Mouse (Mus musculus): ENCODE results near the gene Nrg4. TPM values are rescaled to one million over a fixed set of nuclear protein-coding genes. Genes with fewer than 3 reads are reported as not detected.

Nrg4 gene
- polyA plus RNA-seq, 1 experiment from 2014 or later: 1.6 TPM

GRCm38 (mm10) chr9:55198260-55198659, 128.4 kb downstream of the Nrg4 start:
- H3K4me1 ChIP-seq (replicated peaks; ENCODE audit: control insufficient read depth, insufficient read depth): no peaks in the 10 kb centered on the region
- H3K9me3 ChIP-seq (ENCODE audit: control insufficient read depth, low read length): no peaks in the 10 kb centered on the region
- H3K9ac ChIP-seq (ENCODE audit: low read length): no peak overlapping the region
- H3K36me3 ChIP-seq (ENCODE audit: control insufficient read depth, insufficient read depth, low read length): no peaks in the 10 kb centered on the region
- WGBS: 90% methylated on average over 1 of the region's 1 CpGs
- no peak overlapping the region for H3K4me3 ChIP-seq (ENCODE audit: low read depth, low read length)
- no peak for ATAC-seq (ENCODE audit: low FRiP score, low TSS enrichment)
- H3K27ac ChIP-seq (replicated peaks): no peak overlapping the region
- H3K27me3 ChIP-seq (ENCODE audit: control insufficient read depth, insufficient read depth, low read length): no peaks in the 10 kb centered on the region
- DNase-seq (ENCODE audit: low spot score): no peak
- TF ChIP-seq EP300 (optimal IDR thresholded peaks at IDR 0.05) (no peak), CTCF (IDR thresholded peaks at IDR 0.05; ENCODE audit: low read depth) (no peak)
- H3K4me2 ChIP-seq (replicated peaks; ENCODE audit: low read depth): no peak overlapping the region

- no peak overlapping the region for H3K4me2 ChIP-seq (replicated peaks; ENCODE audit: low read depth)
- H3K27ac ChIP-seq (replicated peaks): no peak overlapping the region
- ATAC-seq (ENCODE audit: low FRiP score, low TSS enrichment): no peak
- H3K9me3 ChIP-seq (ENCODE audit: control insufficient read depth, low read length): no peaks in the 10 kb centered on the region
- 85% methylated on average over 3 of the region's 3 CpGs for WGBS
- H3K36me3 ChIP-seq (ENCODE audit: control insufficient read depth, insufficient read depth, low read length): 0 out of 2 replicates have a peak, but pooled peaks cover 3% of the 10 kb centered on the region
- DNase-seq (ENCODE audit: low spot score): no peak
- H3K4me3 ChIP-seq (ENCODE audit: low read depth, low read length): no peak overlapping the region
- TF ChIP-seq EP300 (optimal IDR thresholded peaks at IDR 0.05): no peak
- no peak for TF ChIP-seq CTCF (IDR thresholded peaks at IDR 0.05; ENCODE audit: low read depth)
- no peak overlapping the region for H3K9ac ChIP-seq (ENCODE audit: low read length)
- H3K27me3 ChIP-seq (ENCODE audit: control insufficient read depth, insufficient read depth, low read length): no peaks in the 10 kb centered on the region
- H3K4me1 ChIP-seq (replicated peaks; ENCODE audit: control insufficient read depth, insufficient read depth): no peaks in the 10 kb centered on the region
Observed at GRCm38 (mm10) chr9:55195876-55196275, 130.8 kb downstream of the Nrg4 start.

- WGBS: 95% methylated on average over 2 of the region's 2 CpGs
- Histone ChIP-seq H3K9me3 (ENCODE audit: control insufficient read depth, low read length) (no peaks in the 10 kb centered on the region), H3K27me3 (ENCODE audit: control insufficient read depth, insufficient read depth, low read length) (no peaks in the 10 kb centered on the region), H3K4me3 (ENCODE audit: low read depth, low read length) (no peak overlapping the region), H3K4me1 (replicated peaks; ENCODE audit: control insufficient read depth, insufficient read depth) (no peaks in the 10 kb centered on the region), H3K27ac (replicated peaks) (no peak overlapping the region), H3K4me2 (replicated peaks; ENCODE audit: low read depth) (no peak overlapping the region), H3K9ac (ENCODE audit: low read length) (no peak overlapping the region), H3K36me3 (ENCODE audit: control insufficient read depth, insufficient read depth, low read length) (no peaks in the 10 kb centered on the region)
- no peak for TF ChIP-seq CTCF (IDR thresholded peaks at IDR 0.05; ENCODE audit: low read depth)
- no peak for TF ChIP-seq EP300 (optimal IDR thresholded peaks at IDR 0.05)
- DNase-seq (ENCODE audit: low spot score) (no peak), ATAC-seq (ENCODE audit: low FRiP score, low TSS enrichment) (no peak)
Observed at GRCm38 (mm10) chr9:55174235-55174634, 152.4 kb downstream of the Nrg4 start.

GRCm38 (mm10) chr9:55172195-55172685, 154.4 kb downstream of the Nrg4 start:
- ATAC-seq (ENCODE audit: low FRiP score, low TSS enrichment): no peak
- H3K27me3 ChIP-seq (ENCODE audit: control insufficient read depth, insufficient read depth, low read length): no peaks in the 10 kb centered on the region
- no peaks in the 10 kb centered on the region for H3K9me3 ChIP-seq (ENCODE audit: control insufficient read depth, low read length)
- H3K4me3 ChIP-seq (ENCODE audit: low read depth, low read length): no peak overlapping the region
- no peak for DNase-seq (ENCODE audit: low spot score)
- TF ChIP-seq EP300 (optimal IDR thresholded peaks at IDR 0.05) (no peak), CTCF (IDR thresholded peaks at IDR 0.05; ENCODE audit: low read depth) (no peak)
- no peak overlapping the region for H3K4me2 ChIP-seq (replicated peaks; ENCODE audit: low read depth)
- H3K27ac ChIP-seq (replicated peaks): no peak overlapping the region
- no peaks in the 10 kb centered on the region for H3K36me3 ChIP-seq (ENCODE audit: control insufficient read depth, insufficient read depth, low read length)
- 83% methylated on average over 1 of the region's 1 CpGs for WGBS
- no peaks in the 10 kb centered on the region for H3K4me1 ChIP-seq (replicated peaks; ENCODE audit: control insufficient read depth, insufficient read depth)
- H3K9ac ChIP-seq (ENCODE audit: low read length): no peak overlapping the region

- TF ChIP-seq EP300 (optimal IDR thresholded peaks at IDR 0.05) (no peak), CTCF (IDR thresholded peaks at IDR 0.05; ENCODE audit: low read depth) (no peak)
- WGBS: 77% methylated on average over 7 of the region's 7 CpGs
- H3K4me1 ChIP-seq (replicated peaks; ENCODE audit: control insufficient read depth, insufficient read depth): no peaks in the 10 kb centered on the region
- no peak overlapping the region for H3K4me2 ChIP-seq (replicated peaks; ENCODE audit: low read depth)
- H3K9ac ChIP-seq (ENCODE audit: low read length): no peak overlapping the region
- no peaks in the 10 kb centered on the region for H3K9me3 ChIP-seq (ENCODE audit: control insufficient read depth, low read length)
- H3K36me3 ChIP-seq (ENCODE audit: control insufficient read depth, insufficient read depth, low read length): no peaks in the 10 kb centered on the region
- no peak for DNase-seq (ENCODE audit: low spot score)
- H3K27me3 ChIP-seq (ENCODE audit: control insufficient read depth, insufficient read depth, low read length): no peaks in the 10 kb centered on the region
- no peak overlapping the region for H3K4me3 ChIP-seq (ENCODE audit: low read depth, low read length)
- no peak for ATAC-seq (ENCODE audit: low FRiP score, low TSS enrichment)
- no peak overlapping the region for H3K27ac ChIP-seq (replicated peaks)
Observed at GRCm38 (mm10) chr9:55170655-55171412, 155.8 kb downstream of the Nrg4 start.

Other genes with a start within 250 kb of the Nrg4 start
- 22.5 and 22.8 TPM in 2 replicates for gene Ube2q2, start 178.0 kb downstream of the Nrg4 start, polyA plus RNA-seq (2015; fragmentation: Nextera tagmentation; extraction: Ambion mirVana)
- gene Fbxo22, start 117.9 kb downstream of the Nrg4 start, polyA plus RNA-seq (2015; fragmentation: Nextera tagmentation; extraction: Ambion mirVana): 29.8 and 30.0 TPM in 2 replicates
- gene Tmem266, start 69 bp upstream of the Nrg4 start, polyA plus RNA-seq (2015; fragmentation: Nextera tagmentation; extraction: Ambion mirVana): 0.51 and 0.62 TPM in 2 replicates
- 326 and 337 TPM in 2 replicates for gene Etfa, start 185.4 kb upstream of the Nrg4 start, polyA plus RNA-seq (2015; fragmentation: Nextera tagmentation; extraction: Ambion mirVana)
- gene Isl2, start 211.8 kb upstream of the Nrg4 start, polyA plus RNA-seq (2015; fragmentation: Nextera tagmentation; extraction: Ambion mirVana): 1.8 and 2.5 TPM in 2 replicates